Mouse (Mus musculus): ENCODE results near the gene Xylt2. TPM values are rescaled to one million over a fixed set of nuclear protein-coding genes. Genes with fewer than 3 reads are reported as not detected.
"Not testable (repeated sequence)": the region's sequence is repeated elsewhere in the genome, so short reads cannot be mapped to it uniquely, and the experiment has no call there.

Gene Xylt2
- total RNA-seq, 2 experiments from 2014 or later = 23.1 to 25.8 TPM

DNA sequence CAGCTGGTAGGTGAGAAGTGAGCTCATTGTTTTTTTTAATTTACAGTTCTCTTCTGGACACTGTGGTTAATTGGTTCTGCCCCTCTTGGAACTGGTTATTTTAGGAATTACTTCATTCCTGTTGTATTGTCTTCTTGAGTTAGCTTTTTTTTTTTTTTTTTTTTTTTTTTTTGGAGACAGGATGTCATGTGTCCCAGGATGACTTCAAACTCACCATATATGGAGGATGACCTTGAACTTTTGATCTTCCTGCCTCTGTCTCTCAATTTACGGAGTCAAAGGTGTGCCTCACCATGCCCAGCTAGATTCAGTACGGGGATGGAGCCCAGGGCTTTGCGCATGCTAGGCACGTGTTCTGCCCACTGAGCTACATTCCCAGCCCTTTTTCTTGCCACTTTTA lies 4.3 kb upstream of the Xylt2 start:
- intact Hi-C loops (cut with DNase I) = no loop called here
- DNase-seq (ENCODE audit: low spot score in 2 of 2) = no peak

- intact Hi-C loops (cut with DNase I) = no loop called here
- DNase-seq (ENCODE audit: low spot score in 2 of 2) = no peak
These were observed 3.3 kb upstream of the Xylt2 start for GRCm38 (mm10) chr11:94680639-94681038.

GRCm38 (mm10) chr11:94677607-94678145 lies 361 bp upstream of the Xylt2 start:
- peak in 1 of 2 experiments; percentile 32 for DNase-seq (ENCODE audit: low spot score in 2 of 2)
- intact Hi-C loops (cut with DNase I) = no loop called here

DNA sequence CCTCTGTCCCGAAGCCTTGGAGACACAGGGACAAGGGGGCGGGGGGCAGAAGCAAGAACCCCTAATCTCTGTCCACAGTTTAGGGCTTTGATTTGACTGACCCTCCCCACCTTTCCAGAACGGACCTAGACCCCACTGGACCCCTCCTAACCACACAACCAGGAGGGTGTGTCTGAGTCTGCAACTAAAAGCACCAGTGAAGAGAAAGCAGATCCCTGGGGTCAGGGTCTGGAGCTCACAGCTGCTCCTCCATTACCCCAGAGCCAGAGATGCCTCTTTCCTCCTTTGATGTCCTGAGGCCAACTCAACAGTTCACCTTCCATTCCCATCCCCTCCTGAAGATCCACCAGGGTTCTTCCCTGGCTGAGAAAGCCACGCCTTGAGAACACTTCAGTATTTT lies 1.0 kb downstream of the Xylt2 start:
- intact Hi-C loops (cut with DNase I) = no loop called here
- DNase-seq (ENCODE audit: low spot score in 2 of 2) = no peak

DNA sequence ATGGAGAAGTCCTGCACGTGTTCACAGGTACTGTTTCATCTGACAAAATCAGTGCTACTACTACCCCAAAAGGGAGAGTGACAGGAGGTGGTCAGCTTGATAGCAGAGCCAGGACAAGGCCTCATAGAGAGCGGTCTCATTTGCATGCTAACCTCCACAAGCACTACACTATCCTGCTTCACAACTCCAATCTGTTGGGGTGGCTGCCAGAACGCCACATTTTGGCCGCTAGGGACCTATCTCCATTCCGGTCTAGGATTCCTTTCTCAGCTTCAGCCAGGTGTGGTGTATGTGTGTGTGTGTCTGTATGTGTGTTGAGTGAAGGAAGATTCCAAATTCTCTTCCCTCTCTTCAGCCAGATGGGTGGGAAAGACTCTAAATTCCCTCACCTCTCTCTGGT lies 1.9 kb downstream of the Xylt2 start:
- no peak for DNase-seq (ENCODE audit: low spot score in 2 of 2)
- intact Hi-C loops (cut with DNase I) = no loop called here

DNA sequence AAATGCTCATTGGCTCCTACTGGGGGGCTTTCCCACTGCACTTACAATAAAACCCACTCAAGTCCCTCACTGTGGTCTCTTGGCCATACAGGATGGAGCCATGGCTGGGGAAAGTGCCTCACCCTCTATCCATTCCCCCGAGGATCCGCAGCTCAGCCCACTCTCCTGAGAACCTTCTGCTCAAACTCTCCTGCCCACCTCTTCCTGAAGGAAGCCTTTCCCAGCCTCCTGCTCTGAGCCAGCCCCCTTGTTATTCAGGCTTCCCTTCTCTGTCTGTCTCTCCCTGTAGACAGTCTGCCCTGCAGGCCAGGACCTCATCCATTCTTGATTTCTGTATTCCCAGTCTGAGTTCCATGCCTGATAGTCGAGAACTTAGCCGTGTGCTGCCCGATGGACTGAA lies 2.3 kb downstream of the Xylt2 start:
- intact Hi-C loops (cut with DNase I) = no loop called here
- no peak for DNase-seq (ENCODE audit: low spot score in 2 of 2)

DNA sequence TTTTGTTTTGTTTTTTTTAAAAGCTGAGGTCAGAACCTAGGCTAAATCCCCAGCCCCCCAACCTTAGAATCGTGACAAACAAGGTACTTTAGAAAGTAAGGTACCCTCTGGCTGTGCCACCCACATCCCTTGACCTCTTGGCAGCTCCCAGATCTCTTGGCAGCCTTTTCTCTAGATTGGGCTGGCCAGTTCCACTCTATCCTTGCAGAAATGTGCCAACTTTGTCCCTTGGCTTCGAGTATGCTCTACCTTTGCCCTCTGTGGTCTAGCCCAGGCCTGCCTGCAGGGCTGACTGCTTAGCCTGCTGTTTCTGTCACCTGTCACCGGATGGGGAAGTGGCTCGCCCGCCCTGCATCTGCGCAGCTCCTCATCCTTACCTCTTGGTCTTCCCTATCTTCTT lies 12.0 kb downstream of the Xylt2 start:
- intact Hi-C loops (cut with DNase I) = no loop called here
- DNase-seq (ENCODE audit: low spot score in 2 of 2) = no peak

DNA sequence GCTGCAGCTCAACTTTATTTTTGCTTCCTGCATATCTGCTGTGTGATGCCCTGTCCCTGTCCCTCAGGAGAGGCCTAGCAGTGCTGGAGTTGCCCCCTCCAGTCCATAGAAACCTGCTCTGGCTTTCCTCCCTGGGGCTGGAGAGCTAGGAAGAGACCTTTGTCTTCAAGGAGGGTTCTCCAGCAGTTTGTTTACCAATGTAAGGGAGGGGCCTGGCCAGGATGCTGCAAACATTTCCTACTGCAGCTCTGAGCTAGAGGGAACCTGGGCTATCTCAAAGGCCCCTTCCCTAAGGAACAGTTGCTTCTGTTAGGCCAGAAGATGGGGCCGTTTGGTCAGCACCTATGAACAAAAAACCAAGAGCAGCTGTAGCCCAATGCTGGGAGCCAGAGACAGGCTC lies 16.0 kb downstream of the Xylt2 start:
- no peak for DNase-seq (ENCODE audit: low spot score in 2 of 2)

DNA sequence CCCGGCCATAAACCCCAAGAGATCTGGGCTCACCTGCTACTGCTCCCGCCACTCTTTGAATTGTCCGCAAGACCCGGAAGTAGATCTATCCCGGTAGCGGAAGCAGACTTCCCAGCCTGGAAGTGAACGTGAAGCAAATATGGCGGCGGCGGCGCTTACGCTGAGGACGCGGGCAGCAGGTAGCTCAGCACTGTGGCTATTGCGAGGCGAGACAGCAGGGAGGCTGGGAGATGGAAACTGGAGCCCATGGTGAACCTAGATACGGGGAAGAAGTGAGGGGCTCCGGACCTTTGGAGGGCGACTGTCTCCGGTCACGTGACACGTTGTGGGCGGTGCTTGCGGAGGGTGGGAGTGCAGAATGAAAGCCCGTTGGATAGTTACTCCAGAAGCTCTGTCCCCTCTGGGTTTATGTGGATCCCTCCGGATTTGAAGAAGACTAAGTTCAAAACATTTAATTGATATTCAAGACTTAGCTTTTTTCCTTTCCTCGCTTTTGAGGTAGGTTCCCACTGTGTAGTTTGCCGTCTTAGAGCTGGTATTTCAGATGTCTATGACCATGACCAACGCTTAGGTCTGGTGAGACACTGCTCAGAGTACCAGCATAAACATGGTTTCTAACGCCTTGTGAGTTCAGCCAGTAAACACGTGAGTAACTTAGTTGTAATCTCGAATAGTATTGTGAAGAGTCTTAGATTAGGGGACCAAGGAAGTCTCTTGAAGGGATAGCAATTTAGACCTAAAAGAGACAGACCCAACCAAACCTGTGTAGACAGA lies 23.5 kb downstream of the Xylt2 start, which contains the start of the genes Mrpl27 and Eme1:
Gene Mrpl27, plus strand, starts transcription at position 105 of the 774 bp plus-strand sequence.
Gene Eme1, minus strand, starts transcription at position 302 of the 774 bp plus-strand sequence.
- intact Hi-C loops (cut with DNase I) = no loop called here
- DNase-seq (ENCODE audit: low spot score in 2 of 2) = peak; percentile 80 to 85

More for the DNA sequence above, 16.0 kb downstream of the Xylt2 start:
- intact Hi-C loops (cut with DNase I) = no loop called here

- intact Hi-C loops (cut with DNase I) = no loop called here
- no peak for DNase-seq (ENCODE audit: low spot score in 2 of 2)
These were observed 24.3 kb downstream of the Xylt2 start for GRCm38 (mm10) chr11:94652973-94653372.

- intact Hi-C loops (cut with DNase I); DNase-seq (ENCODE audit: low spot score in 2 of 2): not testable (repeated sequence)
These were observed 26.1 kb downstream of the Xylt2 start for GRCm38 (mm10) chr11:94651241-94651640.

- intact Hi-C loops (cut with DNase I) = no loop called here
- DNase-seq (ENCODE audit: low spot score in 2 of 2) = no peak
These were observed 30.9 kb downstream of the Xylt2 start for GRCm38 (mm10) chr11:94646457-94646856.

- peak; percentile 40 to 71 for DNase-seq (ENCODE audit: low spot score in 2 of 2)
- intact Hi-C loops (cut with DNase I) = no loop called here
These were observed 32.7 kb downstream of the Xylt2 start for GRCm38 (mm10) chr11:94644461-94645219.

DNA sequence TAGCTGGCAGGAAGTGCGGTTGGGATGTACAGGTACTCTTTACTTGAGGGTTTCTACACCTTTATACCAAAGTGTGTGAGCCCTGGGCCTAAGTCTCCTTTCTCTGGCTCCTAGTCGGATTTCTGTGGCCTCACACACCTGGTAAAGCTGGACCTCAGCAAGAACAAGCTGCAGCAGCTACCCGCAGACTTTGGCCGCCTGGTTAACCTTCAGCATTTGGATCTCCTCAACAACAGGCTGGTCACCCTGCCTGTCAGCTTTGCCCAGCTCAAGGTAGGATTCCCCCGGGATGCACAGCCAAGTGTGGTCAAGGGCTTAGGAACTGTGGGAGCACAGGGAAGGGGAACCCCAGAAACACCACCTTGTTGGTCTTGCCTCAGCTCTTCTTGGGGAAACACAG lies 42.9 kb downstream of the Xylt2 start:
- DNase-seq (ENCODE audit: low spot score in 2 of 2) = no peak
- intact Hi-C loops (cut with DNase I) = no loop called here

GRCm38 (mm10) chr11:94632988-94633387 lies 44.3 kb downstream of the Xylt2 start:
- DNase-seq (ENCODE audit: low spot score in 2 of 2) = no peak
- intact Hi-C loops (cut with DNase I) = no loop called here

DNA sequence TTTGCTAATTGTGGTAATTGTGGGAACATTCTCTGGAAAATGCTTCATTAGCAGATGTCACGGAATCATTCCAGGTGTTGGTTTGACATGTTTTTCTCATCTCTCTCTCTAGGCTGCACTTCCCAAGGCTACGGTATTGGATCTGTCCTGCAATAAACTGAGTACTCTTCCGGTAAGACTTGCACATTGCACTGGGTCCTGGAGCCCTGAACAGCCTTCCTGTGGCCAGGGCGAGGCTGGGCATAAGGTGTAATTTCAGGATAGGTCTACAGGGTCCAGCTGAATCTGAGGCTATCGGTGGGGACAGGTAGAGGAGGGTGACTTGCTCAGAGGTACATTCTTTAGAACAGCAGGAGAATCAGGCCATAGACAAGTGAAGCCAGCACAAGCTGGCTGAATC lies 45.3 kb downstream of the Xylt2 start:
- intact Hi-C loops (cut with DNase I) = no loop called here
- no peak for DNase-seq (ENCODE audit: low spot score in 2 of 2)

DNA sequence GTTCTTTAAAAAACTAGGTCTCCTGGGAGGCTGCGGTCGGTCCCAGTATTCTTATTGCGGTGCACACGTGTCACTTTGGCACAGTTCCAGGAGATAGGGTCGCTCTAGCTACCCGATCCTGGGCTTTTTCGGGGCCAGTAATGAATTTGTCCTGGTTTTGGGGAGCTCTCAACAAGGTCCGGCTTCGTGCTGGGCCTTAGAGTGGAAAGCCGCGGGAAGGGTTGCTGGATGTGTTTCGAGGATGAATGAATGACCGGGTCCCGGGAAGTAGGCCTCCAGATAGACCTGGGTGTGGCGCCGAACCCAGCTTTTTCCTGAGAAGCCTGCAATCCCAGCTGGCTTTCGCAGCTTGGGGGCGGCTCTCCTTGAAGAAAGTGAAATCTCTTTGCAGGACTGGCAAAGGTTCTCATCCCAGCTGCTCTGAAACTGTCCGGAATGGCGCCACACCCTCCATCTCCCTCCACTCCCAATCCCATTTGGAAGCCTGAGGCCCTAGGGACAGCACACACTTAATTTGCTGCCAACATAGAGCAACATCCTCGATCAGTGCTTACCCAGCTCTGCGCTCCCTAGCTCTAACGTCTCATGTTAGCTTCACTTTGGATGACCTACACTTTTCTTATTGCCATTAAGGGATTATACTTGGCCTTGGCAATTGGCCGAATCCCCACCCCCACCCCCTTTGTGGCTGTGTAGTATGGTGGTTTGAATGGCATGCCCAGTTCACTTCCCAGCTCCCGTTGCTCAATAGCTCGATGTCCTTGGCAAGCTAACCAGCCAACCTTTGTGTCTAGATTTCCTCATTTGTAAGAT lies 46.9 kb downstream of the Xylt2 start:
- intact Hi-C loops (cut with DNase I) = no loop called here

DNA sequence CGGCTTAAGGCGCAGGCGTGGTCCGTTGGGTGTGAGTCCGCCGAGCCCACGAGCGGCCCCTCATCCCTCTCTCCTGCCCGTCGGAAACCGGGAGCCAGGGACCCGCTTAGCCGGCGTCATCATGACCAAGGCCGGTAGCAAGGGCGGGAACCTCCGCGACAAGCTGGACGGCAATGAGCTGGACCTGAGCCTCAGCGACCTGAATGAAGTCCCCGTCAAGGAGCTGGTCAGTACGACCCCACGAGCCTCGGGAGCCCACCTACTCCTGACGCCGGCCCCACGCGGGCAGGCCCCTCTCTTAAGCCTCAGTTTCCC lies 47.5 kb downstream of the Xylt2 start:
- no peak for DNase-seq (ENCODE audit: low spot score in 2 of 2)
- intact Hi-C loops (cut with DNase I) = no loop called here

More for the DNA sequence above, 46.9 kb downstream of the Xylt2 start:
- no peak for DNase-seq (ENCODE audit: low spot score in 2 of 2)

DNA sequence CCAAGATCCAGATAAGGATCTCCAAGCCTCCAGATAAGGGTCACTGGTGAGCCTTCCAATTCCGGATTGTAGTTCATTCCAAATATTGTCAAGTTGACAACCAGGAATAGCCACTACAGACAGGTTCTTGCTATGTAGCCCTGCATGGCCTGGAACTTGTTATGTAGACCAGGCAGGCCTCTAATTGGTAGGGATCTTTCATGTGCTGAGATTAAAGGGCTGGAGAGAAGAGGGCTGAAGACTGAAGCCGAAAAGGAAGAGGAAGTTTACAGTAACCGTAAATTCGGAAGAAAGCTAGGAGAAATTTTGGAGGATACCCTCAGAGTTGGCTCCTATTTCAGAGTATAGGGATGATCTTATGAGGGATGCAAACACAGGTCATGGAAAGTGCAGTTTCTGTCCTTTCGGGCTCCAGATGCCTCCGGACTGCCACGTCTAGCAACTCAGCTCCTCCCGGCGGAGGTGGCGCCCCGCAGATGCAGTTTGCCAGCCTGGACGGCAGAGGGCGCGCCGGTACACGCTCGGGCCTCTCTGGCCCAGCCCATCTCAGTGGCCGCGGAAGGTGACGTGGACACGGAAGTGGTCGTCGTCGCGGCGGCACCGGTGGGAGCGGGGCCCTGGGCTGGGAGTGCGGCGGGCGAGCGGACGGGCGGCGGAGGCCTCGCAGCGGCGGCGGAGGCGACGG lies 48.0 kb downstream of the Xylt2 start, which contains the start of gene Lrrc59:
Gene Lrrc59, plus strand, starts transcription at position 569 of the 685 bp plus-strand sequence.
- DNase-seq (ENCODE audit: low spot score in 2 of 2) = peak; percentile 93 to 97
- intact Hi-C loops (cut with DNase I) = no loop called here

All from left cerebral cortex, postnatal 14 days (tissue).